Mouse (Mus musculus) layer of hippocampus, adult 2 months (tissue): ENCODE results near the gene Wars. TPM values are rescaled to one million over a fixed set of nuclear protein-coding genes. Genes with fewer than 3 reads are reported as not detected.

Experiments used
- DNase-seq, 2 experiments: peaks; one replicate each; pipeline ENCODE4 v3.0.0; 2022; ENCODE audit warnings: low spot score in 2 of 2
- H3K27ac ChIP-seq: fragments of 200-600 bp; 2 replicates; pipeline ENCODE4 v1.8.1; 2022
- H3K4me3 ChIP-seq: fragments of 200-600 bp; 2 replicates; pipeline ENCODE4 v1.8.1; 2022; ENCODE audit warnings: mild to moderate bottlenecking
- CTCF ChIP-seq: fragments of 200-600 bp; conservative IDR thresholded peaks from 2 replicates; pipeline ENCODE4 v1.8.1; 2022; ENCODE audit warnings: antibody characterized with exemption, mild to moderate bottlenecking, moderate library complexity
- total RNA-seq, 2 experiments: library from RNA; stranded (reverse); gene quantifications; 2 replicates each; pipeline ENCODE4 v1.2.3; 2021

Gene Wars
- total RNA-seq, 2 experiments from 2014 or later = 82.0 to 86.2 TPM

GRCm38 (mm10) chr12:108902940-108903339, 9.0 kb upstream of the Wars start:
- no peak overlapping the region for H3K27ac ChIP-seq
- DNase-seq = peak; percentile 69 to 74
- peak; percentile 90 for TF ChIP-seq CTCF
- H3K4me3 ChIP-seq = no peak overlapping the region

GRCm38 (mm10) chr12:108901346-108901745, 7.4 kb upstream of the Wars start:
- no peak overlapping the region for H3K4me3 ChIP-seq
- DNase-seq = no peak
- H3K27ac ChIP-seq = no peak overlapping the region
- TF ChIP-seq CTCF = no peak

- Histone ChIP-seq H3K27ac (no peak overlapping the region), H3K4me3 (no peak overlapping the region)
- TF ChIP-seq CTCF = peak; percentile 71
- DNase-seq = no peak
Observed at GRCm38 (mm10) chr12:108896006-108896405, 2.0 kb upstream of the Wars start.

DNA sequence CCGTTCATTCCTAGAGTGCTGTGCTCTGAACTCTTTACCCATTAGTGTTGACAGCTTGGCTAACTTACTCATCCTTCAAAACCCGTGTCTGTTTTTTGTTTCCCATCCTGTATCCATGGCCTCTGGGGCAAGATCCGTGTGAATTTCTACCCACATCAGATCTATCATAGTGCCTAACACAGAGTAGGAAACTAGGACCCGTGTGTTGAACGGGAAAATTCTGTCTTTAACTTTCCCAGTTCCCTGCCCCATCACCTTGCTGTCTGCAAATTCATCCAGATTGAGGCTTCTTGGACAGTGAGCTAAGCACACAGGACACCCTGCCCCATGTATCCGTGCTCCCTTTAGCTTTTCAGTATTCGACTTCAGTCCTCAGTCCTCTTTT, 450 bp upstream of the Wars start:
- no peak for TF ChIP-seq CTCF
- Histone ChIP-seq H3K4me3 (peak overlapping the region; percentile 73), H3K27ac (peak overlapping the region; percentile 83)
- no peak for DNase-seq

DNA sequence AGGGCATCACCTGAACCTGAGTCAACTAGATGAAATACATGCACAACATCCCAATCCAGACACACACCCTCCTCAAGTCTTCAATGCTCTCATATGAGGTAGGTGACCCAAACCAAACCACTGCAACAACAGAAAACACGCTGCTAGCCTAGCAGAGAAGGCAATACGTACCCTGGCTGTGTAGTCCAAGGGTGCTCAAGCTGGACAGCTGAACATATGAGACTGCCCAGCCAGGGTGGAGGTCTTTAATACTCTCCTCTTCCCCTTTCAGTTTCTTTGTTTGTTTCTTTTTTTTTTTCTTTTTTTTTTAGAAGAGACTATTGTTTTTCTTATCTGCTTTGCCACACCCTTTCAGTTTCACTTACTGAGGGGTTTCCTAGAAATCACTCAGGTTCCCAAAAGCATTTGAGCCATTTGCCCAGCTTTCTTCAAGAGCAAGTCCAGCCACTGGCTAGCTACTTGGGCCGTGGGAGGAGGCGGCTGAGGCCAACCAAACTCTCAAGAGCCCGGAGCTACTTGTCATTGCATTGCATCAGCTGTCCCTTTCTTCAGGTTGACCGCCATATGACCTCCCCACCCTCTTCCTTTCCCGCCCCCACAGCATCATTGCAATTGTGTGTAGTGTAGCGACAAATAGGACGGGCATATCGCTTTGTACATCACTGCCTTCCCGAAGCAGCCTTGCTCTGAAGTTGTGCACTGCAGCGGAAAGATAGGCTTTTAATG, 822 bp downstream of the Wars start, which contains the start of gene Wdr25:
Gene Wdr25 (plus strand): TSS at position 643 of the 726 bp plus-strand sequence.
- DNase-seq = no peak
- Histone ChIP-seq H3K27ac (peak within 1 kb of the TSS; percentile 83), H3K4me3 (peak within 1 kb of the TSS; percentile 73)
- TF ChIP-seq CTCF = no peak

GRCm38 (mm10) chr12:108888632-108889031, 5.3 kb downstream of the Wars start:
- Histone ChIP-seq H3K27ac (no peak overlapping the region), H3K4me3 (no peak overlapping the region)
- no peak for TF ChIP-seq CTCF
- no peak for DNase-seq

GRCm38 (mm10) chr12:108887077-108887476, 6.9 kb downstream of the Wars start:
- DNase-seq = no peak
- no peak overlapping the region for H3K4me3 ChIP-seq
- H3K27ac ChIP-seq = no peak overlapping the region
- no peak for TF ChIP-seq CTCF

DNA sequence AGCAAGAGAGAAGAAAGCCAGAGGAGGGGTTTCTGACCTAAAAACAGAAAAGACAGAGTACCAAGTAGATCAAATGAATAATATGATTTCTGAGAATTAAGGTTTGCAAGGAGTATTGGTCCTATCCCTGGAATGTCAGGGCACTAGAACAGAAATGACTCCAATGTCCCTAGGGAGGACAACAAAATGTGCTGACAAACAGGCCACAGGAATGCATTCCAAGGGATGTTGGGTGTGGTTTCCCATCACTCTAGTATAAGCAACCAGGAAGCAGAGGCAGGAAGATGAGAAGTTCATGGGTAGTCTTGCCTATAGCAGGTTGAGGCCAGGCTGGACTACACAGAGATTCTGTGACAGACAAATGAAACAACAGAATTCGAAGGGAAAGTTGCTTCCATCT, 8.1 kb downstream of the Wars start:
- no peak for TF ChIP-seq CTCF
- DNase-seq = no peak
- Histone ChIP-seq H3K27ac (no peak overlapping the region), H3K4me3 (no peak overlapping the region)

DNA sequence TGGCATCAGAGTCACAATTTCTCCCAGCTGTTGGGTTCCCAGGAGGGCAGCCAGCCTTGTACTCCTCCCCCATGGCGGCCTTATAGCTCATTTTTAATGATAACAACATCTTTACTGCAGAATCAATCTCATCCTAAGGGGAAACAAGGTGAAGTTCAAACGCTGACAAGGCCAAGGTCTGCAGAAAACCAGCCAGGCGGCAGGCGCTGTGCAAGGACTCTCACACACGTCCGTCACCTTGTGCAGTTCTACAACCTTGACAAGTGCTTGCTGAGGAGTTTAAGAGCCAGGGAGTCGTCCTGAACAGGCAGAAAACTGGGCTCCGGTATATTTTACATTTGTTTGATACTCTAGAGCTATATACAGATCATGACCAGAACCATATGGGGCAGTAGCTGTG, 11.2 kb downstream of the Wars start:
- no peak overlapping the region for H3K4me3 ChIP-seq
- DNase-seq = no peak
- H3K27ac ChIP-seq = no peak overlapping the region
- TF ChIP-seq CTCF = no peak

DNA sequence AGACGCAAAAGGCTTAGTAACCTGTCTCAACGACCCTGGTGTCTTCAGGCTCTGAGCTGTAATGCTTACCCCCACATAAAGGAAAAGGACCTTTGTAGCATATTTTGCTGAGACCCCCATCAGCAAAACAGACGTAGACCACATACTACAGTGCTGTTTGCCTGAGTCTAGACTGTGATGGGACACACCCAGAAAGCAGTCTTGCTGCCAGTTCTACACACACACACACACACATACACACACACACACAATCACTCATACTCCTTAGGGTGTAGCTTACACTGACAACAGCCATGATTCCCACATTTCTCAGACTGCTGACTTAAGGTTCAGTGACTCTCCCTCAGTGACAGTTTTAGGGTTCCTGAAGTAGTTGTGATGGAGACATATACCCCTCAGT, 12.8 kb downstream of the Wars start:
- no peak for TF ChIP-seq CTCF
- no peak for DNase-seq
- Histone ChIP-seq H3K4me3 (no peak overlapping the region), H3K27ac (no peak overlapping the region)

GRCm38 (mm10) chr12:108880606-108881005, 13.4 kb downstream of the Wars start:
- Histone ChIP-seq H3K4me3 (no peak overlapping the region), H3K27ac (no peak overlapping the region)
- DNase-seq = no peak
- TF ChIP-seq CTCF = no peak

GRCm38 (mm10) chr12:108879138-108879537, 14.8 kb downstream of the Wars start:
- H3K27ac ChIP-seq = no peak overlapping the region
- H3K4me3 ChIP-seq = no peak overlapping the region
- TF ChIP-seq CTCF = no peak
- no peak for DNase-seq

- TF ChIP-seq CTCF = no peak
- no peak overlapping the region for H3K4me3 ChIP-seq
- no peak for DNase-seq
- no peak overlapping the region for H3K27ac ChIP-seq
Observed at GRCm38 (mm10) chr12:108873122-108873521, 20.9 kb downstream of the Wars start.

- H3K4me3 ChIP-seq = no peak overlapping the region
- peak; percentile 64 for TF ChIP-seq CTCF
- no peak for DNase-seq
- H3K27ac ChIP-seq = no peak overlapping the region
Observed at GRCm38 (mm10) chr12:108869575-108869974, 24.4 kb downstream of the Wars start.
